Mouse (Mus musculus): ENCODE results near the gene Spink4. TPM values are rescaled to one million over a fixed set of nuclear protein-coding genes. Genes with fewer than 3 reads are reported as not detected.

The Spink4 gene
- polyA plus RNA-seq (2015; fragmentation: Nextera tagmentation; extraction: Ambion mirVana) = 1.1 and 31.9 TPM in 2 replicates

DNA sequence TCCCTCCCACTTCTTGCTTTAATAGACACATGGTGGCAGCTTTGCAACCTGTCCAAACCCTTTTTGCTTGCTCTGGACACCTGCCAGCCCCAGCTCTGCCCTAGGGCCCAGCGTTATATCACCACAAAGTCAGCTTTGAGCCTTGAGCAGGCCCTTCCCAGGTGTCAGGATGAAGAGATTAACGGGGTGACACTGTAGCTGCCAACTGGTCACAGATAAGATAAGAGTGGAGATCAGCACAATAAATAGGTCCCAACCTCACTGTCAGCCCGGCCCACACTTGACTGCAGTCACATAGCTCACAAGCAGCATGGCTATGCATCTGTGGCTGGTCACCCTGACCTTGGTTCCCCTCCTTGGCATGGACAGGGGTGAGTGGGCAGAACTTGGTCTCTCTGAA is at the start of gene Spink4:
TSS of gene Spink4 (plus strand) at position 268 of the 400 bp plus-strand sequence.
- 38% methylated on average over 3 of the region's 3 CpGs for WGBS
- no peak within 1 kb of the TSS for H3K4me2 ChIP-seq
- H3K4me1 ChIP-seq = peaks cover 16% of the 10 kb centered on the region
- H3K27me3 ChIP-seq = no peaks in the 10 kb centered on the region
- no peak within 1 kb of the TSS for H3K9ac ChIP-seq
- H3K27ac ChIP-seq = no peak within 1 kb of the TSS
- H3K36me3 ChIP-seq = no peaks in the 10 kb centered on the region
- no peak within 1 kb of the TSS for H3K4me3 ChIP-seq (replicated peaks)
- no peaks in the 10 kb centered on the region for H3K9me3 ChIP-seq (replicated peaks)
- ATAC-seq (replicated peaks; ENCODE audit: low FRiP score) = no peak

DNA sequence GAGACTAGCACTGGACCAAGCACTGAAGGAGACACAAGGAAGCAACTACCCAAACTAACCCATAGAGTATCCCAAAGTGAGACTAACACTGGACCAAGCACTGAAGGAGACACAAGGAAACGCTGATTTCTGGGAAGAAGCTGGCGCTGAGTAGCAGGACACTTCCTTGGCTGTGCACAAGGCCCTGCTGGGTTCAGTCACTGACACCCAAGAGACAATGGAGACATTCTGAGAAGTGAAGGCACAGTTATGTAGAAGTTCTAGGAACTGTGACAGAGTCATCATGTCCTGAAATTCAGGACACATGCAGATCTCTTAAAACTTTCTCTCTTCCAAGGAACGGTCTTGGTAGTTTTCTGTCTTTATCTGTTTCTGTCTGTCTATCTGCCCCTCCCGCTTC is 49.6 kb upstream of the Spink4 start:
- Histone ChIP-seq H3K4me1 (peaks cover 35% of the 10 kb centered on the region), H3K9ac (no peak overlapping the region), H3K36me3 (no peaks in the 10 kb centered on the region), H3K27ac (no peak overlapping the region), H3K27me3 (no peaks in the 10 kb centered on the region), H3K4me2 (no peak overlapping the region), H3K9me3 (replicated peaks) (no peaks in the 10 kb centered on the region), H3K4me3 (replicated peaks) (no peak overlapping the region)
- no peak for ATAC-seq (replicated peaks; ENCODE audit: low FRiP score)
- 90% methylated on average over 4 of the region's 4 CpGs for whole genome bisulfite sequencing

DNA sequence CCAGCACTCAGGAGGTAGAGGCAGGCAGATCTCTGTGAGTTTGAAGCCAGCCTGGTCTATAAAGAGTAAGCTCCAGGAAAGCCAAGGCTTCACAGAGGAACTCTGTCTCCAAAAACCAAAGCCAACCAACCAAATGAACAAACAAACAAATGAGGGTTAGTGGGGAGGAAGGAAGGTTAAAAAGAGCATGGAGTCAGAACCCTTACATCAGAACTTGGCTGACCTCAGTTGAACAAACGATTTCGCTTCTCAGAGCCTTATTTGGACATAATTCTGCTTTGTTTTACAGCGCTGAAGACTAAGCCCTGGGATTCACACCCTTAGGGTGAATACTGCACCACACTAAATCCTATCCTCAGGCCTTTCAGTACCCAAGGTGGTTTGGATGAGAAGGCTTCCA is 47.7 kb upstream of the Spink4 start:
- Histone ChIP-seq H3K27ac (no peak overlapping the region), H3K4me1 (peaks cover 44% of the 10 kb centered on the region), H3K4me3 (replicated peaks) (no peak overlapping the region), H3K4me2 (no peak overlapping the region), H3K27me3 (no peaks in the 10 kb centered on the region), H3K9me3 (replicated peaks) (no peaks in the 10 kb centered on the region), H3K9ac (no peak overlapping the region), H3K36me3 (no peaks in the 10 kb centered on the region)
- no peak for ATAC-seq (replicated peaks; ENCODE audit: low FRiP score)
- 77% methylated on average over 3 of the region's 3 CpGs for WGBS

DNA sequence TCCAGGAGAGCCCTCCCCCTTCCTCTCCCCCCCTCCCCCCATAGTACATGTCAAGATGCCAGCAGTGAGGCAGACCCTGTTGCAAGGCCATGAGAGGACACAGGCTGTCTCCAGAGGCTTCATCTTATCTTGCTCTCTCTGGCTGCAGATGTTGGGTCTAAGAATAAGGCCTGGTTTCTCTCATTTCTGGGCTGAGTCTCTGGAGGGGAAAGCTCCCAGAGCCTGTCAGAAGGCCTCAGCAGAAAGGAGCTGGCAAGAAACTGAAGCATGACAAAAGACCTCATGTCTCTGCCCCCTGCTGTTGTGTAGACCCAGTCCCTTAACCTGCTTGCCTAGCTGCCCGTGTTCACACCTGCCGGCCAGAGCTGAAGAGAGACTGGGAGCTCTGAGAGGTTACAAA is 46.5 kb upstream of the Spink4 start:
- Histone ChIP-seq H3K4me3 (replicated peaks) (no peak overlapping the region), H3K9ac (no peak overlapping the region), H3K36me3 (no peaks in the 10 kb centered on the region), H3K27me3 (no peaks in the 10 kb centered on the region), H3K4me1 (peaks cover 50% of the 10 kb centered on the region), H3K4me2 (no peak overlapping the region), H3K9me3 (replicated peaks) (no peaks in the 10 kb centered on the region), H3K27ac (peak overlapping the region; percentile 80)
- WGBS = 45% methylated on average over 2 of the region's 2 CpGs
- ATAC-seq (replicated peaks; ENCODE audit: low FRiP score) = no peak

DNA sequence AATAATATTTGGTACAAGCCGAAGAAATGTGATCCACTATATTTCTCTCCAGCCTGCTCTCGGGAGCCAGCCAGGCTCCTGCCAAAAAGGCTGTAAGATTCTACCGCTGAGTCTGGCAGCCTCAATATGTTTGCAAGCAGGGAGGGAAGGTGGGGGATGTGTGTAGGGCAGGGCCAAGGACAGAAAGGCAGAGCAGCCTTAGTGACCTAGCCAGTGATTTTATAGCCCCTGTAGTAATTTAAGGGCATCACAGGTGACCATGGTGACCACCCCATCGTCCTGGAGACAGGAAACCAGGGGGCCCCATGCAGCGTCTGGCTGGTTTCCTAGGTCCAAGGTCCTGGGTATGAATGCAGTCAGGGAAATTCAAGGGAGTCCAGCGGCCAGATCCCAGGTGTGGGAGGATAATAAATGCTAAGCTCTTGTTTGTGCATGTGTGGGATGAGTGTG is 45.7 kb upstream of the Spink4 start:
- 13% methylated on average over 6 of the region's 6 CpGs for WGBS
- no peaks in the 10 kb centered on the region for H3K36me3 ChIP-seq
- peak; percentile 88 for ATAC-seq (replicated peaks; ENCODE audit: low FRiP score)
- H3K4me3 ChIP-seq (replicated peaks) = no peak overlapping the region
- no peak overlapping the region for H3K9ac ChIP-seq
- no peaks in the 10 kb centered on the region for H3K9me3 ChIP-seq (replicated peaks)
- H3K4me1 ChIP-seq = peaks cover 42% of the 10 kb centered on the region
- H3K4me2 ChIP-seq = peak overlapping the region; percentile 7; the same call in 1 of the 2 replicates
- peak overlapping the region; percentile 80 for H3K27ac ChIP-seq
- H3K27me3 ChIP-seq = no peaks in the 10 kb centered on the region

DNA sequence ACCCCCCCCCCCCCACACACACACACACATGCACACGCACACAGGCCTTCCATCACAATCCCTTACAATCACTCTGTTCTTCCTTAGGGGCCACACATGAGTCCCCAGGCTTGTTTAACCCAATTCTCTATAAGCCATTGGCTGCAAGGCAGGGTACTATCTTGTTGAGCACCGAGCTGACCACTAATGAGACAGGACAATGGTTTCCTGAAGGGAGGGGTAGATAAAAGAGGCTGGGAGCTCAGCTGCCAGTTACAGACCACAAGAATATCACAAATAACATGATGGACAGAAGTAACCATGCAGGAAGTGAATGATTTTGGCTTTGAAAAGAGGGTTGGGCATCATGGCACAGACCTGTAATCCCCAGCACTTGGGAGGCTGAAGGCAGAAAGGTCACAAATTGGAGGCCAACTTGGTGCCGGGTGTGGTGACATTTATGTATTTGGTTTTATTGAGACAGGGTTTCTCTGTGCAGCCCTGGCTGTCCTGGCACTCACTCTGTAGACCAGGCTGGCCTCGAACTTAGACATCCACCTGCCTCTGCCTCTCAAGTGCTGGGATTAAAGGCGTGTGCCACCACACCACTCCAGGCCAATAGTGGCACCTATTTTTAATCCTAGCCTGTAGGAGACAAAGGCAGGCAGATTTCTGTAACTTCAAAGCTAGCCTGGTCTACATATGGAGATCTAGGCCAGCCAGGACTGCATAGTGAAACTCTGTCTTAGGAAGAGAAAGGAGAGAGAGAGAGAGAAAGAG is 44.9 kb upstream of the Spink4 start:
- H3K9me3 ChIP-seq (replicated peaks) = no peaks in the 10 kb centered on the region
- peak overlapping the region; percentile 80; the same call in 1 of the 2 replicates for H3K27ac ChIP-seq
- H3K4me2 ChIP-seq = no peak overlapping the region
- WGBS = 68% methylated on average over 5 of the region's 5 CpGs
- H3K27me3 ChIP-seq = no peaks in the 10 kb centered on the region
- 0 out of 2 replicates have a peak, but pooled peaks have one; percentile 5 for ATAC-seq (replicated peaks; ENCODE audit: low FRiP score)
- H3K4me1 ChIP-seq = peaks cover 39% of the 10 kb centered on the region
- no peak overlapping the region for H3K9ac ChIP-seq
- no peak overlapping the region for H3K4me3 ChIP-seq (replicated peaks)
- H3K36me3 ChIP-seq = no peaks in the 10 kb centered on the region

DNA sequence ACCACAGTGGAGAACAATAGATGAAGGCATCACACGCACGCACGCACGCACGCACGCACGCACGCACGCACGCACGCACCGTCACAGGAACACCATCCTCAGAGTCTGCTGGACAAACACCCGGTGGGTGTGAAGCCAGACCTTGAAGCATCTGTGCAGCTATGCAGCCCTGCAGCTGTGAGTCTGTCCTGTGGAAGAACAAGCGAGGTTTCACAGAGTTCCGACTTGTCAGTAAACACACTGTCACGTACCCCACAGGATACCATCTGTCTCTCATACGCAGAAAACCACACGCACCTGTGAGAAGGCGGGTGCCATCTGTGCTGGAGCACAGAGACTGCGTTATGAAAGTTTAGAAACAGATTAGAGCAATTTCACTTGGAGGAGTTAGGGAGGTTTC is 44.0 kb upstream of the Spink4 start:
- H3K9ac ChIP-seq = no peak overlapping the region
- 89% methylated on average over 20 of the region's 20 CpGs for WGBS
- H3K27me3 ChIP-seq = no peaks in the 10 kb centered on the region
- no peak overlapping the region for H3K4me3 ChIP-seq (replicated peaks)
- H3K27ac ChIP-seq = no peak overlapping the region
- H3K4me2 ChIP-seq = no peak overlapping the region
- no peaks in the 10 kb centered on the region for H3K9me3 ChIP-seq (replicated peaks)
- no peaks in the 10 kb centered on the region for H3K36me3 ChIP-seq
- H3K4me1 ChIP-seq = peaks cover 39% of the 10 kb centered on the region
- ATAC-seq (replicated peaks; ENCODE audit: low FRiP score) = no peak

DNA sequence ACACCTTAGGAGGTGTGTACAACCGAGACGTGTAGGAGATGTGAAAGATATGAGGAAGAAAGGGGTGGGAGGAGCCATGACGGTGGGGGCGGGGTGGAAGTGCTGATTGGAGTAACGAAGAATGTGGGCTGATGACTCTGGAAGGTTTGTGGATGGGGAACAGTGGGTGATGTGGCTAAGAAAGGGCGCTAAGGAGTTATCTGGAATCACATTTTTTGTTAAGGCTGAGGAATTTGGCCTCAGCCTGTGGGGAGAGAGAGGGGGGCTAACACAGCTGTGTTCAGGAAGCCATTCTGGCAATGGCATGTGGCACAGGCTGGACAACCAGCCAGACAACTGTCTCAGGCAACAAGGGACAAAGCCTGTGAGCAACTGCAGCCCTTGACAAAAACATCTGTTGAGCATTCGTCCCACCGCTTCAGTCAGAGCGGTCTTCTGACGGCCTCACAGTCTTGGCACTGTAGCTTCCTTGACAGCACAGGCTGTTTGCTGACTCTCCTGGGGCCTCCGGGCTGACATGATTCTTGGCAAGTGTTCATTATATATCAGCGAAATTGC is 43.0 kb upstream of the Spink4 start:
- Histone ChIP-seq H3K9me3 (replicated peaks) (no peaks in the 10 kb centered on the region), H3K27ac (peak overlapping the region; percentile 72), H3K4me2 (peak overlapping the region; percentile 35), H3K4me3 (replicated peaks) (no peak overlapping the region), H3K36me3 (no peaks in the 10 kb centered on the region), H3K9ac (no peak overlapping the region), H3K4me1 (peaks cover 39% of the 10 kb centered on the region), H3K27me3 (no peaks in the 10 kb centered on the region)
- WGBS = 28% methylated on average over 12 of the region's 12 CpGs
- ATAC-seq (replicated peaks; ENCODE audit: low FRiP score) = 0 out of 2 replicates have a peak, but pooled peaks have one; percentile 20

DNA sequence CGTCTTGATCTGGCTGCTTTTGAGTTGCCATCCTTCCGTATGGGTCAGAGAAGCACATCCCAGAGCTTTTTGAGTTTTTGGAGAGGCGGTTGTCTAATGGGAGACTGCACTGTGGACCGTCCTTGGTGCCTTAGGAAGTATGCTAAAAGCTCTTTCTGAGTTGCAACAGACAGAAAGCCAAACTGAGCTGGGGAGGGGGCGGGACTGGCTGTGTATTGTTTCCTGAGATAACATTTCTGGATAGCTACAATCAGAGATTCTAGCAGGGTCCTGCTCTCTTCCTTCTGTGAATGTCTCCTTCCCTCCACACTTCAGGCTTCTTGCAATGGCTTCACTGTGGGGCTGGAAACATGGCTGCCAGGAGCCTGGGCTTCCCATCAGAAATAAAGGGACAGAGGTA is 42.3 kb upstream of the Spink4 start:
- Histone ChIP-seq H3K36me3 (no peaks in the 10 kb centered on the region), H3K9ac (no peak overlapping the region), H3K4me1 (peaks cover 39% of the 10 kb centered on the region), H3K4me3 (replicated peaks) (no peak overlapping the region), H3K4me2 (peak overlapping the region; percentile 35), H3K9me3 (replicated peaks) (no peaks in the 10 kb centered on the region), H3K27me3 (no peaks in the 10 kb centered on the region), H3K27ac (peak overlapping the region; percentile 72)
- 78% methylated on average over 5 of the region's 5 CpGs for WGBS
- no peak for ATAC-seq (replicated peaks; ENCODE audit: low FRiP score)

DNA sequence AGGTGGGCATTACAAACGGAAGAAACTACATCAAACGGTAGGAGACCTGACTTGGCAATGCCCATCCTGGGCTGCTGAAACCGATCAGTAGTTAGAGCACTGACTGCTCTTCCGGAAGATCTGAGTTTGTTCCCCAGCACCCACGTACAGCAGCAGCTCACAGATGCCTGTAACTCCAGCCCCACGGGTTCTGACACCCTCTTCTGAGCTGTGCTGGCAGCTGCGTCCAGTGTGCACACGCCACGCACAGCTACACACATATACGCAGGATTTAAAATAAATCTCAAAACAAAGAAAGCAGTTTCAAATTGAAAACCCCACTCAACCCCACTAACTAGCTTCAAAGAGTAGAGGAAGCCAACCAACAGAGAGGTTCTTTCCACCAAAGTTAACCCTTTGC is 36.7 kb upstream of the Spink4 start:
- H3K9ac ChIP-seq = no peak overlapping the region
- H3K4me2 ChIP-seq = no peak overlapping the region
- H3K27ac ChIP-seq = no peak overlapping the region
- ATAC-seq (replicated peaks; ENCODE audit: low FRiP score) = no peak
- no peaks in the 10 kb centered on the region for H3K36me3 ChIP-seq
- H3K4me1 ChIP-seq = peaks cover 6% of the 10 kb centered on the region; the same call in 1 of the 2 replicates
- no peaks in the 10 kb centered on the region for H3K9me3 ChIP-seq (replicated peaks)
- 81% methylated on average over 10 of the region's 10 CpGs for WGBS
- no peak overlapping the region for H3K4me3 ChIP-seq (replicated peaks)
- no peaks in the 10 kb centered on the region for H3K27me3 ChIP-seq

DNA sequence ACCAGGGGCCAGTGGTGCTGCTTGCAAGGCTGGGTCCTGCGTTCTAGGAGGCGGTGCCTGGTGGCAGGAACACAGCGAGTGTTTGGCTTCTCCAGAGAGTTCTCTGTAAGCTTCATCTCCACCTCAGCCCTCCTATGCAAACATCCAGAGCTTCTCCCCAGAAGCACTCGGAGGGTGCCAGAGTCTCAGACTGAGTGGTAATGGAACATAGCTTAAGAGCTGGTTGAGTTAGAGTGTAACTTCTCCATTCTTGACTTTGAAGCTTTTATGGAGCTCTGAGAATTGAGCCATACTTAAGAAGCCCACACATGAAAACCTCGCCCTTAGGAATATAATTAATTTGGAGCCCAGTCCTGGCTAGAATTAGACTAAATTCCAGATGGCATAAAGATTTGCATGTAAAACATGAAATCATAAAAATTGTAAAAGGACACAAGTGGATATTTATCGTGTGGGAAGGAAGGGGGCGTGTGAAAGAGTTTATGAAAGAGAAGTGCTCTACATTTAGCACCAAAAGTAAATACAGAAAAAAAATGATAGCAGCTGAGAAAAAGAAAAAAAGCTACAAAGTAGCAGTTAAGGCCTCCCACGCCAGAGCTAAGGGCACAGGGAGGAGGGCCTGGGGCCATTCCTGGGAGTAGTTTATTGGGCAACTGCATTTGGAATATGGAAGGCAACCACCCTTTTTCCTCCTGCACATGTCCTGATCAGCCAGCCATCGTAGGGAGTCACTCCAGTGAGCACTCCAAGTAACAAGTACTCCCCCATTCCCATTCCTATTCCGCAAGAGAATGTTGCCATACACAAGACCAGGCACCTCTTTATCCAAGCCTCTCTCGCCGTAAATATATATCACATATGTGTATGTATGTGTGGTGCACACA is 35.3 kb upstream of the Spink4 start:
- 70% methylated on average over 12 of the region's 12 CpGs for WGBS
- Histone ChIP-seq H3K36me3 (no peaks in the 10 kb centered on the region), H3K4me2 (no peak overlapping the region), H3K27me3 (no peaks in the 10 kb centered on the region), H3K27ac (no peak overlapping the region), H3K4me1 (peaks cover 9% of the 10 kb centered on the region; the same call in 1 of the 2 replicates), H3K9me3 (replicated peaks) (no peaks in the 10 kb centered on the region), H3K9ac (no peak overlapping the region), H3K4me3 (replicated peaks) (no peak overlapping the region)
- ATAC-seq (replicated peaks; ENCODE audit: low FRiP score) = no peak

DNA sequence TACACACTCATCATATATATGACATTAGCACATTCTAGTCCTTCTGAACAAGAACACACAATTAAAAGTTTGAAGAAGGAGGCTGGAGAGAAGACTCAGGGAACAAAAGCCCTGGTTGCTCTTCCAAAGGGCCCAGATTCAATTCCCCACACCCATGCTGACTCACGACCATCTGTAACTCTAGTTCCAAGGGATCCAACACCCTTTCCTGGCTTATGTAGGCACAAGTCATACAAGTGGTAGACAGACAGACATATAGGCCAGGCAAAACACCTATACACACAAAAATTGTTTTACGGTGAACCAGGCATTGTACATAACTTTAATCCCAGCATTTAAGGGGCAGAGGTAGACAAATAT is 34.7 kb upstream of the Spink4 start:
- no peak for ATAC-seq (replicated peaks; ENCODE audit: low FRiP score)
- Histone ChIP-seq H3K9ac (no peak overlapping the region), H3K4me3 (replicated peaks) (no peak overlapping the region), H3K4me2 (no peak overlapping the region), H3K4me1 (peaks cover 9% of the 10 kb centered on the region; the same call in 1 of the 2 replicates), H3K36me3 (no peaks in the 10 kb centered on the region), H3K9me3 (replicated peaks) (no peaks in the 10 kb centered on the region), H3K27me3 (no peaks in the 10 kb centered on the region), H3K27ac (no peak overlapping the region)
- 82% methylated on average over 2 of the region's 2 CpGs for WGBS
